Comparison of ENCODE assay signal across 10 mouse cellular contexts in genomic region chr12:91517808-91518207, GRCm38 (mm10).
"Had no signal": no experiment of that assay in that cellular context is flagged by ENCODE, and none has a peak within 500 bp of the region (broad histone marks: within the 10 kb centered on the region; RNA-seq: fewer than 3 reads in every experiment).

No protein-coding gene starts in this region.

- H3K4me3 ChIP-seq: left cerebral cortex, adult 2 months; liver, embryonic 12.5 days had no signal

- H3K9me3 ChIP-seq: liver, embryonic 12.5 days had no signal

- DNase-seq: kidney, postnatal 25 days; lung, embryonic 14.5 days; lung, postnatal 10 days; lung, postnatal 4 days; thymus, adult 18-20 months; thymus, postnatal 14 days had no signal

- H3K27ac ChIP-seq: left cerebral cortex, adult 2 months; liver, embryonic 12.5 days had no signal

- H3K27me3 ChIP-seq: liver, embryonic 12.5 days had no signal

- H3K9ac ChIP-seq: liver, embryonic 12.5 days; lung, embryonic 14.5 days had no signal

- H3K36me3 ChIP-seq: liver, embryonic 12.5 days had no signal

- H3K4me2 ChIP-seq: liver, embryonic 12.5 days; lung, embryonic 14.5 days; midbrain, embryonic 11.5 days had no signal

- ATAC-seq: liver, embryonic 12.5 days; midbrain, embryonic 16.5 days had no signal

- H3K4me1 ChIP-seq: liver, embryonic 12.5 days had no signal
